Mouse (Mus musculus): ENCODE measurements around the gene Tcf20.

- TF ChIP-seq POLR2A (IDR thresholded peaks at IDR 0.05; ENCODE audit: control insufficient read depth, extremely low read depth, insufficient read depth, low read length, poor library complexity) (no peak), CTCF (IDR thresholded peaks at IDR 0.05; ENCODE audit: borderline replicate concordance, control insufficient read depth, extremely low read depth, insufficient read depth, low read length, poor library complexity) (no peak)
These were observed 28.5 kb downstream of the Tcf20 start for GRCm38 (mm10) chr15:82959151-82959550.
